Mouse (Mus musculus) ES-E14 (cell line): ENCODE measurements at regions not wholly inside any gene's neighbourhood (a gene's known extent, or its start where the extent isn't known, plus 50 kb on each side); places are given as distances from the start of the nearest gene placed in this dataset.

Experiments used
- DNase-seq: peaks from one replicate; pipeline ENCODE4 v3.0.0-alpha.2; 2013; ENCODE audit warnings: low read depth, low spot score
- H3K27ac ChIP-seq: 2 replicates; pipeline ENCODE4 v1.5.1; 2012; ENCODE audit warnings: low read depth, mild to moderate bottlenecking, low read length, moderate library complexity, mixed read lengths; ENCODE audit not compliant: poor library complexity, insufficient read depth, severe bottlenecking
- H3K36me3 ChIP-seq: 2 replicates; pipeline ENCODE4 v1.6.1; 2012; ENCODE audit warnings: mild to moderate bottlenecking, low read length, moderate library complexity, mixed read lengths; ENCODE audit not compliant: control insufficient read depth, poor library complexity, insufficient read depth, severe bottlenecking
- H3K4me1 ChIP-seq, 2 experiments: fragments of 150-350 bp in 1 of 2; sonication (generic) in 1 of 2; 2 replicates each; pipeline ENCODE4 v1.6.1; 2012; ENCODE audit warnings: low read length in 2 of 2, mild to moderate bottlenecking in 1 of 2, mixed read lengths in 1 of 2; ENCODE audit not compliant: control insufficient read depth in 2 of 2, insufficient read depth in 2 of 2, poor library complexity in 1 of 2
- H3K4me3 ChIP-seq, 2 experiments: fragments of 150-350 bp in 1 of 2; sonication (generic) in 1 of 2; 2 replicates each; pipeline ENCODE4 v1.5.1; 2012; ENCODE audit warnings: low read length in 2 of 2, low read depth in 1 of 2, mild to moderate bottlenecking in 1 of 2, mixed read lengths in 1 of 2; ENCODE audit not compliant: insufficient read depth in 1 of 2, poor library complexity in 1 of 2, severe bottlenecking in 1 of 2
- H3K9ac ChIP-seq: 2 replicates; pipeline ENCODE4 v1.6.1; 2012; ENCODE audit warnings: low read depth, mild to moderate bottlenecking, low read length, mixed read lengths; ENCODE audit not compliant: poor library complexity, insufficient read depth, severe bottlenecking
- H3K9me3 ChIP-seq: fragments of 150-350 bp; sonication (generic); 2 replicates; pipeline ENCODE4 v1.6.1; 2012; ENCODE audit warnings: low read depth, mild to moderate bottlenecking, low read length; ENCODE audit not compliant: control insufficient read depth, insufficient read depth
- CHD2 ChIP-seq: IDR thresholded peaks from 2 replicates; pipeline ENCODE4 v1.6.1; 2014; ENCODE audit warnings: mild to moderate bottlenecking, low read depth, low read length, inconsistent platforms
- HCFC1 ChIP-seq: IDR thresholded peaks from 2 replicates; pipeline ENCODE4 v1.6.1; 2012; ENCODE audit warnings: low read length, inconsistent platforms, borderline replicate concordance; ENCODE audit not compliant: insufficient read depth
- MAFK ChIP-seq: IDR thresholded peaks from 2 replicates; pipeline ENCODE4 v1.6.1; 2014; ENCODE audit warnings: mild to moderate bottlenecking, low read depth, low read length, inconsistent platforms; ENCODE audit not compliant: insufficient read depth
- ZC3H11A ChIP-seq: IDR thresholded peaks from 2 replicates; pipeline ENCODE4 v1.6.1; 2012; ENCODE audit warnings: low read depth, mild to moderate bottlenecking, inconsistent platforms, low read length, borderline replicate concordance
- ZNF384 ChIP-seq: IDR thresholded peaks from 2 replicates; pipeline ENCODE4 v1.6.1; 2012; ENCODE audit warnings: low read depth, low read length, inconsistent platforms
- in situ Hi-C, 2 experiments: fragments of 600-800 bp; cut with MboI; formaldehyde crosslinking; loops; one replicate each; pipeline ENCODE4 v1.15.1; 2025; ENCODE audit warnings: low sequenced_read_pairs in 2 of 2, inconsistent platforms in 1 of 2; ENCODE audit not compliant: unreplicated experiment in 2 of 2

GRCm38 (mm10) chr13:97839617-97840308 is 79.3 kb upstream of the Gm10260 start:
- in situ Hi-C loops, result no loop called here

GRCm38 (mm10) chr13:97837443-97838000 is 77.1 kb upstream of the Gm10260 start:
- Histone ChIP-seq H3K36me3 (no peaks in the 10 kb centered on the region), H3K9me3 (no peaks in the 10 kb centered on the region), H3K4me3 (no peak overlapping the region), H3K9ac (no peak overlapping the region), H3K4me1 (peaks cover 3 to 4% of the 10 kb centered on the region in 2 experiments; a peak in 2 of 4 replicates), H3K27ac (no peak overlapping the region)
- TF ChIP-seq CHD2 (no peak), HCFC1 (no peak), MAFK (no peak), ZC3H11A (no peak), ZNF384 (no peak)
- no peak for DNase-seq
- in situ Hi-C loops, result no loop called here

More at GRCm38 (mm10) chr13:97839617-97840308, 79.3 kb upstream of the Gm10260 start:
- Histone ChIP-seq H3K9ac (no peak overlapping the region), H3K4me1 (peaks cover 3 to 7% of the 10 kb centered on the region in 2 experiments; a peak in 2 of 4 replicates), H3K9me3 (no peaks in the 10 kb centered on the region), H3K27ac (no peak overlapping the region), H3K4me3 (no peak overlapping the region), H3K36me3 (no peaks in the 10 kb centered on the region)
- no peak for TF ChIP-seq CHD2
- TF ChIP-seq MAFK, result no peak
- no peak for TF ChIP-seq HCFC1
- no peak for TF ChIP-seq ZNF384
- no peak for TF ChIP-seq ZC3H11A
- no peak for DNase-seq

GRCm38 (mm10) chr13:97832448-97832847 is 72.0 kb upstream of the Gm10260 start:
- no peak overlapping the region for H3K4me3 ChIP-seq
- no peak for DNase-seq
- no peak overlapping the region for H3K27ac ChIP-seq
- no peaks in the 10 kb centered on the region for H3K36me3 ChIP-seq
- in situ Hi-C loops, result no loop called here
- H3K9me3 ChIP-seq, result no peaks in the 10 kb centered on the region
- peaks cover 2 to 3% of the 10 kb centered on the region in 2 experiments; a peak in 1 of 4 replicates for H3K4me1 ChIP-seq
- no peak overlapping the region for H3K9ac ChIP-seq
- no peak for TF ChIP-seq HCFC1
- TF ChIP-seq ZNF384, result no peak
- TF ChIP-seq MAFK, result no peak
- TF ChIP-seq CHD2, result no peak
- no peak for TF ChIP-seq ZC3H11A

- TF ChIP-seq ZC3H11A, result no peak
- no peak for TF ChIP-seq MAFK
- TF ChIP-seq CHD2, result no peak
- no peak for DNase-seq
Observed at GRCm38 (mm10) chr13:97831839-97832238, 71.4 kb upstream of the Gm10260 start.

More at GRCm38 (mm10) chr13:97831839-97832238, 71.4 kb upstream of the Gm10260 start:
- no peak overlapping the region for H3K4me3 ChIP-seq
- H3K9ac ChIP-seq, result no peak overlapping the region
- no peaks in the 10 kb centered on the region for H3K9me3 ChIP-seq
- no peak overlapping the region for H3K27ac ChIP-seq
- in situ Hi-C loops, result no loop called here
- H3K36me3 ChIP-seq, result no peaks in the 10 kb centered on the region
- 0 out of 4 replicates have a peak, but pooled peaks cover 0 to 2% of the 10 kb centered on the region in 2 experiments for H3K4me1 ChIP-seq
